Mouse (Mus musculus) colon, adult 2 months (tissue): ENCODE measurements around the gene 6030458C11Rik. TPM values are rescaled to one million over a fixed set of nuclear protein-coding genes. Genes with fewer than 3 reads are reported as not detected.

Experiments used
- polyA plus RNA-seq: library from polyadenylated mRNA; depleted of rRNA; stranded (reverse); fragments of >200 nt; gene quantifications from 2 replicates; pipeline ENCODE4 v1.2.3, GENCODE M21; 2012; rRNA removed

Gene 6030458C11Rik
- polyA plus RNA-seq: 7.3 and 7.4 TPM in 2 replicates

GRCm38 (mm10) chr15:12824197-12824952 is at the start of gene 6030458C11Rik, which contains the start of gene Drosha:
Gene 6030458C11Rik (minus strand): TSS chr15:12824649.
Gene Drosha (plus strand): TSS chr15:12824815.

Other genes with a start within 250 kb of the 6030458C11Rik start
- 3.7 and 4.2 TPM in 2 replicates for gene Pdzd2, start 84.7 kb downstream of the 6030458C11Rik start, polyA plus RNA-seq
- 7.8 and 8.8 TPM in 2 replicates for gene Drosha, start 166 bp upstream of the 6030458C11Rik start, polyA plus RNA-seq